Mouse (Mus musculus) embryonic fibroblast, embryonic 13.5 days (primary cell): ENCODE results near the gene Ces1f. TPM values are rescaled to one million over a fixed set of nuclear protein-coding genes. Genes with fewer than 3 reads are reported as not detected.

Experiments used
- H3K27ac ChIP-seq: 2 replicates; pipeline ENCODE4 v1.5.1; 2012; ENCODE audit warnings: low read length, control low read depth, inconsistent platforms; ENCODE audit not compliant: insufficient read depth
- H3K4me1 ChIP-seq: 2 replicates; pipeline ENCODE4 v1.6.1; 2011; ENCODE audit warnings: low read length; ENCODE audit not compliant: control insufficient read depth, insufficient read depth
- H3K4me3 ChIP-seq: 2 replicates; pipeline ENCODE4 v1.5.1; 2011; ENCODE audit warnings: mild to moderate bottlenecking, control low read depth, low read length; ENCODE audit not compliant: insufficient read depth
- CTCF ChIP-seq: IDR thresholded peaks from 2 replicates; pipeline ENCODE4 v1.5.1; 2011; ENCODE audit warnings: mild to moderate bottlenecking, control low read depth, low read length, moderate library complexity, borderline replicate concordance; ENCODE audit not compliant: insufficient read depth
- POLR2A ChIP-seq: IDR thresholded peaks from 2 replicates; pipeline ENCODE4 v1.6.1; 2011; ENCODE audit warnings: low read depth, mild to moderate bottlenecking, control low read depth, low read length, moderate library complexity
- polyA plus RNA-seq: library from polyadenylated mRNA; stranded (reverse); fragments of >200 nt; gene quantifications from 2 replicates; pipeline ENCODE4 v1.2.4, GENCODE M21; 2011; ENCODE audit warnings: low read depth; ENCODE audit not compliant: missing spikeins, insufficient read length

The Ces1f gene
- not detected in 2 replicates for polyA plus RNA-seq

GRCm38 (mm10) chr8:93279556-93279955, at the start of gene Ces1f:
Gene Ces1f (minus strand): TSS chr8:93279747.
- H3K4me1 ChIP-seq, result no peaks in the 10 kb centered on the region
- H3K27ac ChIP-seq, result no peak within 1 kb of the TSS
- H3K4me3 ChIP-seq, result no peak within 1 kb of the TSS
- TF ChIP-seq POLR2A (no peak), CTCF (no peak)

GRCm38 (mm10) chr8:93325123-93325522, 45.6 kb upstream of the Ces1f start:
- no peaks in the 10 kb centered on the region for H3K4me1 ChIP-seq
- TF ChIP-seq CTCF (no peak), POLR2A (no peak)
- H3K4me3 ChIP-seq, result no peak overlapping the region
- no peak overlapping the region for H3K27ac ChIP-seq

GRCm38 (mm10) chr8:93317031-93317430, 37.5 kb upstream of the Ces1f start:
- TF ChIP-seq CTCF (no peak), POLR2A (no peak)
- Histone ChIP-seq H3K27ac (no peak overlapping the region), H3K4me3 (no peak overlapping the region), H3K4me1 (no peaks in the 10 kb centered on the region)

- Histone ChIP-seq H3K4me1 (no peaks in the 10 kb centered on the region), H3K27ac (no peak overlapping the region), H3K4me3 (no peak overlapping the region)
- TF ChIP-seq CTCF (no peak), POLR2A (no peak)
Measured at GRCm38 (mm10) chr8:93315557-93315956, 36.0 kb upstream of the Ces1f start.

- no peak overlapping the region for H3K27ac ChIP-seq
- no peak for TF ChIP-seq POLR2A
- TF ChIP-seq CTCF, result no peak
- no peak overlapping the region for H3K4me3 ChIP-seq
- H3K4me1 ChIP-seq, result no peaks in the 10 kb centered on the region
Measured at GRCm38 (mm10) chr8:93283896-93284295, 4.3 kb upstream of the Ces1f start.

- Histone ChIP-seq H3K4me3 (no peak overlapping the region), H3K27ac (no peak overlapping the region), H3K4me1 (no peaks in the 10 kb centered on the region)
- TF ChIP-seq POLR2A (no peak), CTCF (no peak)
Measured at GRCm38 (mm10) chr8:93282349-93282748, 2.8 kb upstream of the Ces1f start.

GRCm38 (mm10) chr8:93278176-93278805, 1.3 kb downstream of the Ces1f start:
- Histone ChIP-seq H3K27ac (no peak overlapping the region), H3K4me3 (no peak overlapping the region), H3K4me1 (no peaks in the 10 kb centered on the region)
- TF ChIP-seq POLR2A (no peak), CTCF (no peak)

- no peak overlapping the region for H3K4me3 ChIP-seq
- H3K27ac ChIP-seq, result no peak overlapping the region
- no peaks in the 10 kb centered on the region for H3K4me1 ChIP-seq
- TF ChIP-seq CTCF, result no peak
- TF ChIP-seq POLR2A, result no peak
Measured at GRCm38 (mm10) chr8:93274609-93275008, 4.9 kb downstream of the Ces1f start.

- H3K4me3 ChIP-seq, result no peak overlapping the region
- no peak overlapping the region for H3K27ac ChIP-seq
- TF ChIP-seq CTCF (no peak), POLR2A (no peak)
Measured at GRCm38 (mm10) chr8:93273321-93273720, 6.2 kb downstream of the Ces1f start.

GRCm38 (mm10) chr8:93272686-93273085, 6.9 kb downstream of the Ces1f start:
- H3K27ac ChIP-seq, result no peak overlapping the region
- TF ChIP-seq POLR2A, result no peak
- no peak for TF ChIP-seq CTCF
- H3K4me1 ChIP-seq, result no peaks in the 10 kb centered on the region
- H3K4me3 ChIP-seq, result no peak overlapping the region

More at GRCm38 (mm10) chr8:93273321-93273720, 6.2 kb downstream of the Ces1f start:
- no peaks in the 10 kb centered on the region for H3K4me1 ChIP-seq

- Histone ChIP-seq H3K27ac (no peak overlapping the region), H3K4me3 (no peak overlapping the region), H3K4me1 (no peaks in the 10 kb centered on the region)
- TF ChIP-seq CTCF (no peak), POLR2A (no peak)
Measured at GRCm38 (mm10) chr8:93261436-93261835, 18.1 kb downstream of the Ces1f start.
